Mouse (Mus musculus) cortical plate, adult 2 months (tissue): ENCODE data around the gene Spata16. TPM values are rescaled to one million over a fixed set of nuclear protein-coding genes. Genes with fewer than 3 reads are reported as not detected.

Source experiments
- H3K27ac ChIP-seq: fragments of 200-500 bp; 2 replicates; pipeline ENCODE4 v1.5.1; 2012; ENCODE audit warnings: low read length, control low read depth, inconsistent platforms; ENCODE audit not compliant: insufficient read depth
- H3K4me1 ChIP-seq: fragments of 200-500 bp; 2 replicates; pipeline ENCODE4 v1.6.1; 2011; ENCODE audit warnings: low read length; ENCODE audit not compliant: control insufficient read depth, insufficient read depth
- H3K4me3 ChIP-seq: fragments of 200-500 bp; 2 replicates; pipeline ENCODE4 v1.5.1; 2011; ENCODE audit warnings: mild to moderate bottlenecking, low read length, control low read depth; ENCODE audit not compliant: insufficient read depth
- CTCF ChIP-seq: fragments of 200-500 bp; IDR thresholded peaks from 2 replicates; pipeline ENCODE4 v1.5.1; 2011; ENCODE audit warnings: mild to moderate bottlenecking, control low read depth, low read length; ENCODE audit not compliant: insufficient read depth; ENCODE audit errors: extremely low read depth
- POLR2A ChIP-seq: fragments of 200-500 bp; IDR thresholded peaks from 2 replicates; pipeline ENCODE4 v1.6.1; 2011; ENCODE audit warnings: mild to moderate bottlenecking, low read length, control low read depth; ENCODE audit not compliant: insufficient read depth; ENCODE audit errors: extremely low read depth
- polyA plus RNA-seq: library from polyadenylated mRNA; depleted of rRNA; stranded (reverse); fragments of >200 nt; gene quantifications from 2 replicates; pipeline ENCODE4 v1.2.3, GENCODE M21; 2012

Gene Spata16
- polyA plus RNA-seq, 1 experiment: not detected

DNA sequence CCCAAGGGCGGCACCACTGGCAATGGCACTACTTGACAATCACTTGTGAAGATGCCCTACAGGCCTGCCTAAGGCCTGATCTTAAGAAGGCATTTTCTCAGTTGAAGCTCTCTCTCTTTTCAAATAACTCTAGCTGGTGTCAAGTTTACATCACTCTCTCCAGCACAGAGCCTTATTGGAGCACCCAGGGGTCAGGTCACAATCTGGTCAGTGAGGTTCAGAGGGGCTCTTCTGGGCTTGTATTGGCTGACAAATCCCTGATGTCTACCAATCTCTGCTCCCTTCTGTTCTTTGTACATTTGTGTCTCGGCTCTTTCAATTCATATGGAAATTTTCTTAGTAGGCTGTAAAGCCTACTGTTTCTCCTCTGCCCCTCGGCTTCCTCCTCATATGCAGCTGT lies 390.5 kb downstream of the Spata16 start:
- H3K4me1 ChIP-seq: no peaks in the 10 kb centered on the region
- H3K4me3 ChIP-seq: no peak overlapping the region
- H3K27ac ChIP-seq: no peak overlapping the region
- TF ChIP-seq CTCF: no peak
- no peak for TF ChIP-seq POLR2A

DNA sequence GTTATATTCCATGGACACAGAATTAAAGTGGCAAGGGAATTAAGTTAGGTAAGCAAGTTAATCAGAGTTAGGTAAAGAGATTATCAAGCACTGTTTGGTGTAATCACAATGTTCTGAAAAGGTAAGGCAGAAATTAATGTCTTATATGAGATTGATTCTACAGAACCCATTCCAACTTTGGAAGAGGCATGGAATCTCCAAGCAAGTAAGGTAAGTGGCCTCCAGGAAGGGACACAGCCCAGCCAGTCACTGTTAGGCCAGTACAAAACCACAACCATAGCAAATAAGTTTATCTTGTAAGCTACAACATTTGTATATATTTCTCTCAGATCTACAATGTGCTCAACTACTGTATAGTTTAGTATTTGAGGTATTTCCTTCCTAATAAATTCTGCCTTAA lies 391.1 kb downstream of the Spata16 start:
- Histone ChIP-seq H3K4me1 (no peaks in the 10 kb centered on the region), H3K27ac (no peak overlapping the region), H3K4me3 (no peak overlapping the region)
- TF ChIP-seq CTCF (no peak), POLR2A (no peak)

GRCm38 (mm10) chr3:27030067-27030857 lies 392.8 kb downstream of the Spata16 start:
- H3K27ac ChIP-seq: no peak overlapping the region
- TF ChIP-seq CTCF (no peak), POLR2A (no peak)
- H3K4me1 ChIP-seq: no peaks in the 10 kb centered on the region
- no peak overlapping the region for H3K4me3 ChIP-seq
